Mouse (Mus musculus): ENCODE measurements at regions not wholly inside any gene's neighbourhood (a gene's known extent, or its start where the extent isn't known, plus 50 kb on each side); places are given as distances from the start of the nearest gene placed in this dataset.

DNA sequence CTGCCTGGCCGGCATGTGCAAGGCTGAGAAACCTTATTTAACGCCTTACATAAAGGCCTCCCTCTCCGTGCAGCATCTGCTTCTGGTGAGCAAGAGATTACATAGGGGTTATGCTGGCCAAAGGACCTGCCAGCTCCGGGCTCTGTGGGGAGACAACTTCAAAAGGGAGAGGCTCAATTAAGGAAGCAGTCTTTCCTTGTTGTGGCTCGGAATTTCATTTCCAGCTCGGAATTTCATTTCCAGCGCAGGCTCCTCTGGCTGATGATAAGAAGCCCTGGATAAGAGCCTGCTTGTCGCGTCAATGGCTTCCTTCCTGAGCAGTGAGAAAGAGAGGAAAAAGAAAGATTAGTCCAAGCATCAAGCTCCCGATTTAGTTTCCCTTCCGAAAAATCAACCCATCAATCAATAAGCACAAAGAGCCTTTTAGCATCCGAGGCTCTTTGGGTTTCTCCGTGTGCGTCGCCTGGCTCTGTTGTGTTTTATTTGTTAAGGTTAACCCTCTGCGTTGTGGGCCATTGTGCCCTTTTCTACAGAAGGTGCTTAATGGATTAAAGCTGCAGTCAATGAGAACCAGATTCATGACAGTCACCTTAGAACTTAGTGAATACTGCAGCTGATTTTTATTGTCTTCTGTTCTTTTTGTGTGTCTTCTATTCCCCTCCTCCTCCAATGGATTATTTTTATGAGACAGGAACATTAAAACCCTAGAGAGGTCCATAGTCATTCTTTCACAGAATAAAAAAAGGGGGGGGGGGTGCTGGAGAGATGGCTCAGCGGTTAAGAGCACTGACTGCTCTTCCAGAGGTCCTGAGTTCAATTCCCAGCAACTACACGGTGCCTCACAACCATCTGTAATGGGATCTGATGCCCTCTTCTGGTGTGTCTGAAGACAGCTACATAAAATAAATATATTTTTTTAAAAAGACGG, 218.3 kb downstream of the Myo1b start:
- peak; percentile 25 to 38 for DNase-seq (ENCODE audit: low spot score in 2 of 2)

DNA sequence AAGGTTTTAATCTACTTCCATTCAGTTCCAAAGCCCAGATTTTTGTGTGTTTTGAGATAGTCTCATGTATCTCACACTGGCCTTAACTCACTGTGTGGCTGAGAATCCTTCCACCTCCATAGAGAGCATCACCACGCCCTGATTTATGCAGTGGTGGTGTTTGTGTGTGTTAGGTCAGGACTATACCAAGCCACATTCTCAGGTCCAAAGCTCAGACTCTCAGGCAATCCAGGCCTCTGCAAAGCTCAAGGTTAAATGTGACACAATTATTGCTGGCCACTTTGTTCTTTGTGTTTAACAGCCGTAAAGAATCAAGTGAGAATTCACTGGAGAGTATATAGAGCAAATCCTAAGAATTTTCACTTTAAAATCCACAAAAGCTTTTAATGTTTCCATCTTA, 218.2 kb upstream of the Nabp1 start:
- DNase-seq (ENCODE audit: low spot score in 2 of 2): no peak

DNA sequence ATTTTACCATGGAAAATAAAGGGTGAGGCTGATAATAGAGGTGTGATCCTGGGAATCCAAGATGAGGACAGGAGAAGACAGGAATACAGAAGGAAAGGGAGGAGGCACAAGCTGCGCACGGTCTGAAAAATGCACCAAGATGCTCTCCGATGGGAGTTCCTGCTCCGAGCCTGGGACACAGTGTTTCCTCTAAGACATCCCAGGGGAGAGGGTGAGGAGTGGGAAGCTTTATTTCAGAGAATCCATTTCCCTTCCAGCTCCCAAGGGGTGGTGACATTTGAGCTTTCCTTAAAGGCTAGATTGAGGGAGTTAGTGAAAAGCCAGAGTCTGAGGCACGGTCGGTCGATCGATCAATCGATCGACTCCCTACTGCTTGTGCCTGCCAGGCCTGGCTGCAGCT, 212.7 kb upstream of the Nabp1 start:
- DNase-seq (ENCODE audit: low spot score in 2 of 2): no peak

DNA sequence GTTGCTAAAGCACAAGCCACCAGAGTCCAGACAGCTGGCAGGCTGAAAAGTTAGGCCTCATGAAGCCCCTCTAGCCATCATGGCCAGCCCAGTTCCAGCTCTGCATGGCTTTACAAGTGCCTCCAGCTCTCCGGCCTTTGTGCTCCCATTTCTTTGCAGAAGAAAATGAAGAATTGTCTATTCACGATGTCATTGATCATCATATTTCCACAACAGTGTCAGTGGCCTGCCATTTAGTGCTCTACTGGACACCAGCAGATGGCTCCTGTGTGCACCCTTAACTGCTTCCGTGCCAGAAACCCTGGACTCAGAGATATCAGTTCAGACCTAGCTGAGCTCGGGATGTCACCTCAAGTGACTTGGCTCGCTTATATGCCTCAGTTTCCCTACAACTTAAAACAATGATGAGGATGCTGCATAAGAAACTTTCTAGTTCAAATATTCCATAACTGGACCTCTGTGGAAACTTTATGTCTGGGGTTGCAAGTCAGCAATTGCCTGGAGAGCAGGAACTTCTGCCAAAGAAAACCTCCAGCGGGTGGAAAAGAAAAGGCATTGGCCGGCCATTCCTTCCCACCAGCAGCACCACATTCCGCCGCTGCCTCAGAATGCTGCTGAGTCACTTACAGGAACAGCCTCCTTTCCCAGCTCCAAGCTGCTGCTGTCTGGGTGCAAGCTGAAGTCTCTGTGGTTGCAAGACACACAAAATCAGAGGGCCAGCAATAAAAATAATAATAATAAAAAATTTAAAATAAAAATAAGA, 211.4 kb upstream of the Nabp1 start:
- DNase-seq (ENCODE audit: low spot score in 2 of 2): peak in 1 of 2 experiments; percentile 35

DNA sequence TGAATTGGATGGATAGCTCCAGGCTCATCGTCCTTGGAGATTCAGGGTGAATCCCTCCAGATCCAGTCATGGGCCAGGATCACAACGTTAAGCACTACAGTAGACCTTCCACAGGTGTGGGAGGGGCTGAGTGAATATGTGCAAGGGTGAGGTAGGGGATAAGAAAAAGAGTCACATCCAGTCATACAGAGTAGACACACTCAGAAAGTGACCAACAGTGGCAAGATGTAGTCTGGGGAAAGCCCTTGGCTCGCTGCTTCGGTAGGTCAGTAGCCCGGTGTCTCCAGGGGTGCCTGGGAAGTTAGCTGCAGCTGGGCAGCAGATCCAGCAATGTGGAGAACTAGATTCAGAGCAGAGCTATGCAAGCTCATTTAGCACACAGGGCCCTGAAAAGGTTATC, 210.7 kb upstream of the Nabp1 start:
- no peak for DNase-seq (ENCODE audit: low spot score in 2 of 2)

DNA sequence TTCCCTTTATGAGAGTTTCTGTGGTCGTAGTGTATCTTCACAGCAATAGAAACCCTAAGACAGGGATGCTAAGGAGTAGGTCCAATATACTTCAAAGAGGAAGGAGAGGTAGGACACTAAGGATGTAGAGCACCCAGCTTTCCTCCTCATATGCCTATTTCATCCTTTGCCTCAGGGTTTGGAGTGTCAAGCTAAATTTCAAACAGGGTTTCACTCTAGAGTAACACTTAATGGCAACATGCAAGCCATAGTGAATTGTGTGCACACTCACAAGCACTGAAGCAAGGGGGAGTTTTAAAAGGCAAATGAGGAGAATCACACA, 210.0 kb upstream of the Nabp1 start:
- DNase-seq (ENCODE audit: low spot score in 2 of 2): no peak

DNA sequence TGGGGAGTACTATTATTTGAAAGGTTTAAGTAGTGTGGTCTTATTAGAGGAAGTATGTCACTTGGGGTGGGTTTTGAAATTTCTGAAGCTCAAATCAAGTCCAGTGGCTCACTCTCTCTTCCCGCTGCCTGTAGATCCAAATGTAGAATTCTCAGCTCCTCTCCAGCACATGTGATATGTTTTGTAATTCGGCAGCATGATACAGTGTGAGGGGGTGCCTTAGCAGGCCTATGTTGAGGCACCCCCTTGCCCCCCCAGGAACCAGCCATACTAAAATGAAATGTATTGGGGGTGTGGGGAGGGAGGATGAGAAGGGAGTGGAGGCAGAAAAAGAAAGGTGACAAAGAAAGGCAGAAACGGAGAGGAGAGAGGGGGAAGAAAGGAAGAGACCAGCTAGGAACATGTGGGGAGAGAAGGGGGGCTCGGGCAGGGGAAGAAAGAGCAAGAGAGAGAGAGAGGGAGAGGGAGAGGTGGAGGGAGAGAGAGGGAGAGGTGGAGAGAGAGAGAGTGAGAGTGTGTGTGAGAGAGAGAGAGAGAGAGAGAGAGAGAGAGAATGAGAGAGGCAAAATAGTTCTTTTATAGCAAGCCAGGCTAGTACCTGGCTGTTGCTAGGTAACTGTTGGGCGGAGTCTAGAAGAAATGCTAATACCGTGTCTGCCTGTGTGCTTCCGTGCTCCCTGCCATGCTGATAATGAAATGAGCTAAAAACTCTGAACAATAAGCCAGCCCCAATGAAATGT, 209.4 kb upstream of the Nabp1 start:
- DNase-seq (ENCODE audit: low spot score in 2 of 2): peak in 1 of 2 experiments; percentile 52

DNA sequence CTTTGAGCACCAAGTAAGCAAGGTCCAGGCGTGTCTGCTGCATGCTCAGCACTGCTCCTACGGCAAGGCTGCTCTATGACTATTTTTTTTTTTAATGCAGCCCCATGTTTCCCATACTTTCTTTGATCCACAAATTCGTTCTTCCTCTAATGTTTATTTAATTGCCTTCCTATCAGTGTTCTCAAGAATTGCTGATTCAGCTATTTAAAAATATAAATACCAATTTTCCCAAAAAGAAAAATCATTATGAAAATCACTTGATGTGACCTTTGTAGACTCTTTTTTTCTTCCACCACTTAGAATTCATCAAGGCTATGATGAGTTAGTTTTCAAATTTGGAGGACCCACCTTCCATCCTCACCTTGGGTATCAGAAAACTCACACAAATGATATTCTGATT, 208.5 kb upstream of the Nabp1 start:
- DNase-seq (ENCODE audit: low spot score in 2 of 2): no peak

DNA sequence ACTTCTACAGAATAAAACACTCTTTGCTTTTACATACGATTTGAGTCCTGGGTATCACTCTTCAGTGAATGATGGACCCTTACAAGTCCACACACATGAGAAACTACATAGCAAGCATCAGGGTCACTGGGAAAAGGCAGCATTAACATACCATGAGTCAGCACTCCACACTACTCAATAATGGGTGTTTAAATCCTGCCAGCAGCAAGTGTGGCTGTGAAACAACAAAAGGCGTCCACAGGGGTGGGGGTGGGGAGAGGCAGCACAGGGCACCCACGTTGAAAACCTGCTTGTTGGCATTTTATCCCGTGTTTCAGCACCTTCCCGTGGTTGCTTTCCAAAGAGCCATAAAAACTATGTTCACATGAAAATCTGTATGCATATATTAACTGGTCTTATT, 204.0 kb upstream of the Nabp1 start:
- DNase-seq (ENCODE audit: low spot score in 2 of 2): no peak

DNA sequence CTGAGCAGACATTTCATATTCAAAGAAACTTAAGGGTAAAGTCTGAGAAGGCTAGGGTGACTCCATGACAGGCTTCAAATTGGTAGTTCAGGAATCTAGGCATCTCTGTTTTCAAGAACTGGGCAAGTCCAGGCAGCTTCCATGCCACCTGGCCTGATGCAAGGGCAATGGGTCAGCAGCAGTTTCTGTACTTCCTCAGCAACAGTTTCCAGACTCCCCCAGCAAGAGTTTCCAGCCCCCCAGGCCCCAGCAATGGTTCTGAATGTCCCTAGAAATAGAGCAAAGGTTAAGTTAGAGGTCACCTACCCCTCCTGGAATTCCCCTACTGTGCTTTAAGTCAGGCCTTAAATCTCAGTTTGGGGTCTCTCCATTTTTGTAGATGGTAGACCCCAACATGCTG, 203.6 kb upstream of the Nabp1 start:
- DNase-seq (ENCODE audit: low spot score in 2 of 2): no peak

DNA sequence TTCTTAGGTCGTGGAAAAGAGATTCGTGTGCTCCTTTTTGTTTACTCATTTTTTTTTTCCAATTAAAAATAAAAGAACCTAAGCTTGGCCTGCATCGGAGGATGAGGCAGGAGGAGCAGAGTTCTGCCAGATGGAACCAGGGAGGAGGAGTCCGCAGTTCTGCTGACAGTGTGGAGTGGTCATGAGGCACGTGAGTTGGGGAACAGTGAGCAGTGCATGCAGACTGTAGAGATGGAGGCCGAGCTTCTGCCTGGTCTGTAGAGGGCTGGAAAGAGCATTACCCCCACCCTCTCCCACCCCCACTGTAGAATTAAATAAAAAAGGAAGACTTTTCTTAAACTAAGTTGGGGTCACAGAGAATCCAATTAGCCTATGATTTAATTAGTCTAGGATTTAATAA, 202.5 kb upstream of the Nabp1 start:
- no peak for DNase-seq (ENCODE audit: low spot score in 2 of 2)

DNA sequence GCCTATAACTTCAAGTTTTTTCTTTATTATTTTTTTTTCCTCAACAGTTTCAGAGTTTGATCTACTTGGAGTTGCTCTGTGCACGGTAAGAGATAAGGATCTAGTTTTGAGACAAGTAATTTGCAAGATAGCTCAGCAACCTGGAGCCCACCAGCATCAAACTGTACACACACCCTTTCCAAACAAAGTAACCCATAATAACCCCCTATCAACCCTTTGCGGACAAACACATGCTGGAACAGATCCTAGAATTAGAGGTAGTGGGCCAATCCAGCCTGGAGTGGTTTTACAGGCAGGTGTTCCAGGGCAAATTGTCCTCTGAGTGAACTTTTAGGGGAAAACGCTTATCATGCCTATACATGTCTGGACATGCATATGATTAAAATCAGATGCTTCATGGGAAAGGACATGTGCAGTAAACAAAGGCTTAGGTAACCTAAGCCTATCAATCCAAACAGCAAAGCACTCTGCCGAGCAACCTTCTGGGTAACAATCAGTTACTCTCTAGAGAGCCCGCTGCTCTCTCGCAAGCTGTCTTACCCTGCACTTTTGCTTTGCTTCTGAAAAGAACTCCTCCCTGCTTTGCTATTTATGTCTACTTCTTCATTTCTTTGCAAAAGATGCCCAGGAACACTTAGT, 200.2 kb upstream of the Nabp1 start:
- no peak for DNase-seq (ENCODE audit: low spot score in 2 of 2)

DNA sequence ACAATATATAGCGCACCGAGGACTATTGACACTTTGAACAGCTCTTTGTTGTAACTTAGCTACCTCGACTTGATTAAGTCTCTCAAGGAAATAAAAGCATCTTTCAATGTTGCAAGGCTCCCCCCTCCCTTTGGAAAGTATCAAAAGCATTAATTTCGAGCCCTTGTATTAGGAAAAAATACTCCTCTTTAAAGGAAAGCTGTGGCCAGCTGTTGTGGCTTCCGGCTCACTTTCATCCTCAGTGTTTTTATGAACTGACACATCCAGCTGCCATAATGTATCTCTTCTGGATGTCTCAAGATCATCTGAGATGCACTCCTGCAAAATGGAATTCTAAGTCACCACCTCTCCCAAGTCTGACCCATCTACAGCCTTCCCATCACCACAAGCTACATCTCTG, 199.6 kb upstream of the Nabp1 start:
- no peak for DNase-seq (ENCODE audit: low spot score in 2 of 2)

DNA sequence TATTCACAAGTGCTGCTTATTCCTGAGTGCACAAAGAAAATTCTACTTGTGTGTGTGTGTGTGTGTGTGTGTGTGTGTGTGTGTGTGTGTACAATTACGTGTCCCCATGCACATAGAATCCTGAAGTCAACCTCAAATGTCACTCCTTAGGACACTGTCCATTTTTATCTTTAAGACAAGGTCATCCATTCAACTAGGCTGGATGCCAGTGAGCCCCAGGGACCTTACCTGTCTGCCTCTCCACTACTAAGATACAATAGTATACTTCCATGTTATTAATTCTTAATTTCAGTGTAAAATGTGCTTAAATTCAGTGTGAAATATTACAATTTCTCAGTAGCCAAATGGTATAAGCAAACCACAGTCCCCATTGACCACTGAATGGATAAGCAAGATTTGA, 193.5 kb upstream of the Nabp1 start:
- no peak for DNase-seq (ENCODE audit: low spot score in 2 of 2)

DNA sequence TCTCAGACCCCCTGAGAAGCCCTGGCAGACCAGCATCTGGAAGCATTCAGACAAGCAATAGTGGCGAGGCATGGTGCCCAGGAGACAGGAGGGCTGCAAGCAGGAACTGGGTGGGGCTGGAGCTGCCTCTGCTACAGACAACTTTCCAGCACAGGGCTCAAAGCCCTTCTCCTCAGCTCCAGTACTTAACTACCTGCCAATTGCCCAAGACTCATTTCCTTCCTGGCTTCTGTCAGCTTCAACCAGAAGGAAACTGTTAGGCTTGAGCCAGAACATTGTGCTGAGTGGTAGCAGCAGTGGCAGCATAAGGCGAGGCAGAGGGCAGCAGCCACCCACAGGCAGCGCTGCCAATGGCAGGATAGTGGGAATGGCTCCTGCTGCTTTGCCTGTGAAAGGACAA, 193.1 kb upstream of the Nabp1 start:
- peak; percentile 42 to 44 for DNase-seq (ENCODE audit: low spot score in 2 of 2)

DNA sequence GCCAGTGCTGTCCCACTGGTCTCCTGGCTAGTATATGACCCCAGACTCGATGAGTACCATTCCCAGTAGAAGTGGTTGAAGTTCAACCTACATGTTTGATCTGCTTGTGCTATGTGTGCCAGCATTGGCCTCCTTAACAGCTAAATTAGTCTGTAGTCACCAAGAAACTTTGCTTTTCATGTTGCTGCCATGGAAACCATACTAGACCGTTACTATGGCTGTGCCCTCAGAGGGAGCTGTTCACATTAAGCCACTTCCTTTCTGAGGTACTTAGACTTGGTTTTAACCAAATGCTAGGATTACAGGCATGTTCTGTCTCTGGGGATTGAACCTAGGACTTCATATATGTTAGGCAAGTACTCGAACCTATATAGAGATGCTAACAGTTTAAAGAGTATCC, 191.8 kb upstream of the Nabp1 start:
- DNase-seq (ENCODE audit: low spot score in 2 of 2): peak in 1 of 2 experiments; percentile 45

DNA sequence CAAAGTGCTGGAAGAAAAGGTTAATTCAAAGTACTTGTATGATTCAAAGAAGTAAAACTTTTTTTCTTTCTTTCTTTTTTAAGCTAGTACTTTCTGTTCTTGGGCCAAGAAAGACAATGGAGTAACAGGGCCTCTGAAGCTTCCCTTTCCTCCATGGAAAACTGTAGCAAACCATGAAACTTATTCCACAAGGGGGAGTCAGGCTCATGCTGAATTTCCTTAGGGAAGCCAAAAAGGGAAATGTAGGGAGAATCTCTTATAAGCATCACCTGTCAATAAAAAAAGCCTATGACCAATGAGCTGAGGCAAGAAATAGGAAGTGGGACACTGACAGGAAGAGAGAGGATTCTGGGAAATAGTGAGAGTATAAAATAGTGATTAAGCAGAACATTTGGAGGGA, 190.7 kb upstream of the Nabp1 start:
- DNase-seq (ENCODE audit: low spot score in 2 of 2): no peak

DNA sequence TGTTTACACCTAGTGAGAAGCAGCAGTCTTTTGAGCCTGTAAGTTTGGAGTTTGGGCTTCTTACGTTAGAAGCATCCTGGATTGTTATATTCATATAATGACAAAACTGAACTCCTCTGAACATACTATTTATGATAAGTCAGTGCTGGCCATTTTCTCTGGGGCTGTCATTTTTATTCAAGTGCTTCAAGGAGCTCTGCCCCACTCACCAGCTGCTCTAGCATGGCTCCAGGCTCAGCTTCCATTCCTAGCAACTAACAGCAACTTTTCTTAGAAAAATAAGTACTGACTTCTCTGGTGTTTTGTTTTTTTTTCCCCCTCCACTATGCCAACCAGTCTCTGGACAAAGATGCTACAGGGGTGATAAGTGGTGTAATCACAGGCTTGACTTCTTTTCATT, 182.3 kb upstream of the Nabp1 start:
- DNase-seq (ENCODE audit: low spot score in 2 of 2): no peak

DNA sequence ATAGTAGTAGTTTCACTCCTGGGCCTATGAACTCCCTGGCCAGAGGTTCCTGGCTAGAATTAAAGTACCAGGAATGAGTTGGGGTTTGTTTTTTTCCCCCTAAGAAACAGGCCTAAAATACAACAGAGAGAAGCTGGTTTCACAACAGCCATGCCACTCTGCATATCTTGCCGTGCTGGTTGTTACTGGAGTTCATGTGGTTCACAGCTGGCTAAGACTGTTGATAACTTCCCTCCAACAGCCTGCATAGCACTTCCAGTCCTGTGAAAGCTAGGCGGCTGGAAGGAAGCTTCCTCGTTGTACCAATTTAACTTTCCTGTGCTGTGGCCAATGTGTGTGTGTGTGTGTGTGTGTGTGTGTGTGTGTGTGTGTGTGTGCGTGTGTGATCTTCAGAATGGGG, 179.0 kb upstream of the Nabp1 start:
- no peak for DNase-seq (ENCODE audit: low spot score in 2 of 2)

DNA sequence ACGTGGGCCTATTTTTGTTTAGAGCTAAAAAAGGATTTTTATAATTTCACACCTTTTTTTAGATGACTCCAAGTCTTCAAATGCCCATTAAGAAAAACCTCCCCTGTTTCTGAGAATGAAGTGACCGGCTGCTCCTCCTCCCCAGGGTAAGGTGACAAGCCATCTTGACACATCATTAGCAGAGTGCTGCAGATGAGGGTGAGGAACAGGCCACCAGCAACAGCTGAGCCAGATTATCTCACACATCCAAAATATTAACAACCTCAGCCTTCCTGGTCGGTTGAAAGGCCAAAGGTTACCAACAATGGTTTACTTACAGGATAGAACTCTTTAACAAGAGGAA, 172.4 kb upstream of the Nabp1 start:
- DNase-seq (ENCODE audit: low spot score in 2 of 2): no peak

DNA sequence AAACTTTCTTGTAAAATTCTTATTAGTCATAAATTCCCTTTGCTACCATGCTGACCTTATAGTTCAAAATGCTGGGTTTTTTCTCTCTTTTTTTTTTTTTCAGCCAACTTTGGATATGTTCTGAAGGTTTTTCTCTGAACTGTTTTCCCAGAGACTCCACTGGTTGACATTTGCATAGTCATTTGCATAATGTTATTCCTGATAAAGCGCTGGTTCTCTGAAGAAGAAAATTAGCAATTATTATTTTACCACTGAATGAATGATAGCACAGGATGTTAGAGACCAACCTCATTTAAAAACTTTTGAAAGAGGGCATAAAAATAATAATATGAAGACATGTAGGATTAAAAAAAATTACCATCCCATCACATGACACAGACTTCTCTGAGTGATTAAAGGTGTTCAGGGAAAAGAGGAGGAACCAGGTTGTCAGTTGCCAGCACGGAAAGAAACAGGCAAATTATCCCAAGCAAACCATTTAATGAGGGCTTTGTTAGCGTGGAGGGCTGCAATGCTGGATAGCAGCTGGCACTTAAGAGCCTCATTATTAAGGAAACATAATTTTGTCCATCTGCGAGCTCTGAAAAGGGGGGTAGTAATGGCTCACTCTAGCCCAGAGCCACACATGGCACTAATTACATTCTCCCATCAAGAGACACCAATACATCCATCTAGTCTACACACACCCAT, 171.9 kb upstream of the Nabp1 start:
- DNase-seq (ENCODE audit: low spot score in 2 of 2): no peak

DNA sequence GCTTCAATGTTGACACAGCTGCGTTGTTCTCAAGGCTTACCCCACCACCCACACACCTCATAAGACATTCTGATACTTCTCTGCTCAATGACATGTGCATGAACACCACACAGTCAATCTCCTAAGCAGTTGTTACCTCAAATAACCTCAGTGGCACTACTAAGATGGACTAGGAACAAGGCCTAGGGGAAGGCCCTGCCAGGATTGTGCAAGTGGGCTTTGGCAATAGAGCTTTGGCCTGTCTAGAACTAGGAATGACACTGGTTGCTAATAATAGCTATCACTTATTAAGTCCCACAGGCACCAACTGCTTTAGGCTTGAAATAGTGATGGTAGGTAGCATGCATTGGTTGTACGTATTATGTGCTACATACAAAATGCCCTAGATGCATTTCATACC, 169.7 kb upstream of the Nabp1 start:
- no peak for DNase-seq (ENCODE audit: low spot score in 2 of 2)

Measured in right cerebral cortex, postnatal 10 days (tissue).